Mouse (Mus musculus): ENCODE data around the gene Bcl2.

DNA sequence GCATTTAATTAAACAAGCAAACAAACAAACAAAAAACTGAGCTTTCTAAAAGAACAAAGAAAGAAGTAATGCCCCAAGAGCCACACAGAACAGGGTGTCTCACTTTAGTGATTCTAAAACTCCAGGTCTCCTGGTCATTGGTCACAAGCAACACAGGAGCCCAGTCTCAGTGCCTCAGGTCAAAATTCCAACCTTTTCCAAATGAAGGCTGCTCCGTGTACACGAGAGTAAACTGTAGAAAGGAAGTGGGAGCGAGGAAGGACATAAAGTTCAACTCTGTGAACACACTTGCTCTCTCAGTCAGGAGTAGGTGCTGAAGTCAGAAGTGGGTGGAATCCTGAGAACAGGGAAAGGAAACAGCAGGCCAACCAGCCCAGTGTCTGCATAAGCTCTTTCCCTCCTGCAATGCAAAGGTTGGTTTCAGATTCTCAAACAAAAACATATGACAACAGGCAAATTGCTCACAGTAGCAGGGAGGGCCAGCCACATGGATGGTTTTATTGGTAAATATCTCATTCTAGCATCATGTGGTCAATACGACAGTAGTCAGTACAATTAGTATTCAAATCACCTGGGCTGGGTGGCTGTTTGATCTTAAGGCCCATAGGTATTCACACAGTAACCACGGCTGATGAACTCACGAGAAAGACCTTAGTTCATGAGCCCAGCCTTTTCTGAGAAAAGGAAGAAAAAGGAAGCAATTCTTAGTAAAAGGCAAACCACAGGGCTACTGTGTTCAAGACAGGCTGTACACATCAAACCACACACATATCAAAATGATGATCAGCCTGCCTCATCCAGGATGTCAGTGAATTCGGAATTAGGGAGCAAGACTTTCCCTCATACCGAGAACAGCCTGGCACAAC lies 101.7 kb downstream of the Bcl2 start:
- TF ChIP-seq MAFK (IDR thresholded peaks at IDR 0.05; ENCODE audit: insufficient read depth, low read depth, low read length) = no peak
- no peak for TF ChIP-seq HCFC1 (IDR thresholded peaks at IDR 0.05; ENCODE audit: borderline replicate concordance, insufficient read depth, low read length)
- TF ChIP-seq ZNF384 (IDR thresholded peaks at IDR 0.05; ENCODE audit: low read depth, low read length) = no peak
